Mouse (Mus musculus): ENCODE results near the gene Gna12.

- TF ChIP-seq POLR2A (IDR thresholded peaks at IDR 0.05; ENCODE audit: extremely low read depth, insufficient read depth, low read length) (no peak), CTCF (IDR thresholded peaks at IDR 0.05; ENCODE audit: extremely low read depth, insufficient read depth, low read length) (no peak)
Observed at GRCm38 (mm10) chr5:140796051-140796450, 34.2 kb downstream of the Gna12 start.

Measured in cortical plate, adult 2 months (tissue).